Mouse (Mus musculus) heart, adult 10 weeks (tissue): Measurements from ENCODE around the gene Efhb. TPM values are rescaled to one million over a fixed set of nuclear protein-coding genes. Genes with fewer than 3 reads are reported as not detected.

Experiments used
- polyA plus RNA-seq: library from polyadenylated mRNA; stranded (reverse); fragments of 350-450 nt; fragmentation: Illumina TruSeq; extraction: RNeasy Lipid Tissue Mini Kit (QIAGEN cat#74804); gene quantifications from one replicate; pipeline ENCODE4 v1.2.3, GENCODE M21; 2014; ENCODE audit warnings: low read depth, low replicate concordance

Efhb gene
- polyA plus RNA-seq, result 0.16 TPM

GRCm38 (mm10) chr17:53462603-53463495 lies at the start of gene Efhb:
Gene Efhb (minus strand): TSS chr17:53463321.

GRCm38 (mm10) chr17:53478858-53479603 lies 15.9 kb upstream of the Efhb start, which contains the start of gene Rab5a:
Gene Rab5a (plus strand): TSS chr17:53479234.

Other genes starting within 250 kb of the Efhb start
- 59.2 TPM for gene Rab5a, start 15.9 kb upstream of the Efhb start, polyA plus RNA-seq
- not detected for gene Pp2d1, start 76.1 kb upstream of the Efhb start, polyA plus RNA-seq
- 64.1 TPM for gene Kat2b, start 103.5 kb upstream of the Efhb start, polyA plus RNA-seq
- gene Sgo1, start 226.0 kb upstream of the Efhb start, polyA plus RNA-seq, result 0.10 TPM